Mouse (Mus musculus) bone marrow, adult 2 months (tissue): ENCODE results near the gene Fgf12.

ENCODE experiments used
- CTCF ChIP-seq: fragments of 200-500 bp; IDR thresholded peaks from 2 replicates; pipeline ENCODE4 v1.5.1; 2011; ENCODE audit warnings: low read length, control low read depth; ENCODE audit not compliant: control insufficient read depth, insufficient read depth
- POLR2A ChIP-seq: fragments of 200-500 bp; IDR thresholded peaks from 2 replicates; pipeline ENCODE4 v1.6.1; 2011; ENCODE audit warnings: low read depth, mild to moderate bottlenecking, control low read depth, low read length, borderline replicate concordance; ENCODE audit not compliant: control insufficient read depth

DNA sequence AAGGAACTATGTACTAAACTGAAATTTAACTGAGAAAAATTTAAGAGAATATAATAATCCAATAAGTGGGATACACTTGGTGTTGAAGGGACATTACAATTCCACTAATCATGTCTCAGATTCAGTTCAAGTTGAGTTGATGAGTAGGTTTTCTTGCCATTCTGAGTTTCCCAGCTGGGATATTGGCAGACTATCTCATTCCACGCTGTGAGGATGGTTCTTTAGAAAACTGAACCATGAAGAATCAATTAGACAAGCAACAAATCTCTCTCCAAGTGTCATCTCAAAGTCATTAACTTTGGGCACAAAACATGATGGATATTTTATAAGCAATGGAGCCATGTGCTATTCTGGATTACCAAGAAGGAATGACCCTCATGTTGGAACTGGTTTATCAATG, 449.0 kb downstream of the Fgf12 start:
- no peak for TF ChIP-seq CTCF
- no peak for TF ChIP-seq POLR2A
